In genomic region chr12:24633753-24634191, GRCm38 (mm10) we compare ENCODE assay signal across 8 mouse cellular contexts. TPM values are rescaled to one million over a fixed set of nuclear protein-coding genes. Genes with fewer than 3 reads are reported as not detected.
A peak's percentile ranks its signal among the peaks of the same experiment; 100 is the strongest.
DNase-seq lines count a peak whose midpoint lies in the region; ATAC-seq and TF ChIP-seq lines count a peak whose summit lies in the region.

No protein-coding gene starts in this region.

- no peaks in the 10 kb centered on the region for H3K27me3 ChIP-seq in G1E (ENCODE audit: insufficient read depth, low read length)
- H3K27me3 ChIP-seq in heart, embryonic 15.5 days: no peaks in the 10 kb centered on the region
- H3K27me3 ChIP-seq in thymus, adult 2 months (ENCODE audit: control insufficient read depth, insufficient read depth, low read length): no peaks in the 10 kb centered on the region
- no peaks in the 10 kb centered on the region for H3K27me3 ChIP-seq in hindbrain, embryonic 16.5 days (replicated peaks; ENCODE audit: control insufficient read depth, insufficient read depth, low read length)
- no peaks in the 10 kb centered on the region for H3K27me3 ChIP-seq in forebrain, embryonic 10.5 days (ENCODE audit: poor library complexity, severe bottlenecking)

- H3K4me2 ChIP-seq in heart, embryonic 15.5 days: no peak overlapping the region
- H3K4me2 ChIP-seq in hindbrain, embryonic 16.5 days (ENCODE audit: low read length): no peak overlapping the region

- H3K4me1 ChIP-seq in G1E (ENCODE audit: insufficient read depth, low read depth, low read length): peaks cover 56% of the 10 kb centered on the region
- H3K4me1 ChIP-seq in heart, embryonic 15.5 days (replicated peaks): peaks cover 17% of the 10 kb centered on the region
- H3K4me1 ChIP-seq in lung, adult 2 months (ENCODE audit: control insufficient read depth, insufficient read depth, low read length): no peaks in the 10 kb centered on the region
- H3K4me1 ChIP-seq in thymus, adult 2 months (replicated peaks; ENCODE audit: control insufficient read depth, insufficient read depth, low read length): peaks cover 2% of the 10 kb centered on the region; the same call in 1 of the 2 replicates
- no peaks in the 10 kb centered on the region for H3K4me1 ChIP-seq in hindbrain, embryonic 16.5 days (ENCODE audit: control insufficient read depth, insufficient read depth, low read depth, low read length)
- H3K4me1 ChIP-seq in forebrain, embryonic 10.5 days: no peaks in the 10 kb centered on the region

- H3K9ac ChIP-seq in heart, embryonic 15.5 days: no peak overlapping the region
- H3K9ac ChIP-seq in hindbrain, embryonic 16.5 days (ENCODE audit: low read depth, low read length): no peak overlapping the region

- no peak for TF ChIP-seq POLR2A in lung, adult 2 months (IDR thresholded peaks at IDR 0.05; ENCODE audit: borderline replicate concordance, extremely low read depth, low read depth, low read length)
- TF ChIP-seq POLR2A in thymus, adult 2 months (IDR thresholded peaks at IDR 0.05; ENCODE audit: control insufficient read depth, extremely low read depth, insufficient read depth, low read length, poor library complexity): no peak

- H3K4me3 ChIP-seq in G1E (ENCODE audit: low read depth, low read length): no peak overlapping the region
- no peak overlapping the region for H3K4me3 ChIP-seq in heart, embryonic 15.5 days
- no peak overlapping the region for H3K4me3 ChIP-seq in lung, adult 2 months (replicated peaks; ENCODE audit: extremely low read depth, low read depth, low read length)
- H3K4me3 ChIP-seq in thymus, adult 2 months (ENCODE audit: control insufficient read depth, insufficient read depth, low read length): no peak overlapping the region
- H3K4me3 ChIP-seq in hindbrain, embryonic 16.5 days (ENCODE audit: low read length): no peak overlapping the region
- no peak overlapping the region for H3K4me3 ChIP-seq in forebrain, embryonic 10.5 days

- peak overlapping the region; percentile 71 for H3K27ac ChIP-seq in heart, embryonic 15.5 days
- H3K27ac ChIP-seq in thymus, adult 2 months (ENCODE audit: control insufficient read depth, insufficient read depth, low read length): no peak overlapping the region
- H3K27ac ChIP-seq in hindbrain, embryonic 16.5 days (ENCODE audit: low read depth, low read length): no peak overlapping the region
- H3K27ac ChIP-seq in forebrain, embryonic 10.5 days: no peak overlapping the region

- no peaks in the 10 kb centered on the region for H3K36me3 ChIP-seq in G1E (replicated peaks)
- H3K36me3 ChIP-seq in heart, embryonic 15.5 days: no peaks in the 10 kb centered on the region
- H3K36me3 ChIP-seq in thymus, adult 2 months (ENCODE audit: control insufficient read depth, insufficient read depth, low read length): no peaks in the 10 kb centered on the region
- H3K36me3 ChIP-seq in hindbrain, embryonic 16.5 days (ENCODE audit: control insufficient read depth, insufficient read depth, low read length): no peaks in the 10 kb centered on the region
- no peaks in the 10 kb centered on the region for H3K36me3 ChIP-seq in forebrain, embryonic 10.5 days (replicated peaks)

- no peak for TF ChIP-seq CTCF in G1E (IDR thresholded peaks at IDR 0.05; ENCODE audit: low read depth, low read length)
- no peak for TF ChIP-seq CTCF in lung, adult 2 months (IDR thresholded peaks at IDR 0.05; ENCODE audit: insufficient read depth, low read length)
- TF ChIP-seq CTCF in thymus, adult 2 months (IDR thresholded peaks at IDR 0.05; ENCODE audit: borderline replicate concordance, control insufficient read depth, extremely low read depth, insufficient read depth, low read length, poor library complexity): no peak

- WGBS in heart, embryonic 15.5 days: 57% methylated on average over 1 of the region's 1 CpGs
- WGBS in lung, adult 2 months: 34% methylated on average over 1 of the region's 1 CpGs
- 20% methylated on average over 1 of the region's 1 CpGs for WGBS in thymus, adult 2 months
- 71% methylated on average over 1 of the region's 1 CpGs for WGBS in hindbrain, embryonic 16.5 days
- WGBS in forebrain, embryonic 10.5 days: 87% methylated on average over 1 of the region's 1 CpGs

- no peaks in the 10 kb centered on the region for H3K9me3 ChIP-seq in G1E (replicated peaks)
- no peaks in the 10 kb centered on the region for H3K9me3 ChIP-seq in heart, embryonic 15.5 days (replicated peaks)
- no peaks in the 10 kb centered on the region for H3K9me3 ChIP-seq in hindbrain, embryonic 16.5 days (ENCODE audit: control insufficient read depth, low read length)
- H3K9me3 ChIP-seq in forebrain, embryonic 10.5 days: no peaks in the 10 kb centered on the region

- peak; percentile 8 for DNase-seq in adrenal gland, postnatal 25 days
- no peak for DNase-seq in adrenal gland, adult 2 months
- no peak for DNase-seq in G1E (ENCODE audit: low spot score)
- DNase-seq in lung, adult 2 months: peak; percentile 20
- DNase-seq in thymus, adult 2 months: no peak
- no peak for DNase-seq in forebrain, embryonic 10.5 days (ENCODE audit: extremely low spot score, low spot score)

- peak; percentile 32; the same call in 1 of the 2 replicates for ATAC-seq in G1E (ENCODE audit: extremely low read depth, insufficient number of reproducible peaks, low FRiP score, poor library complexity, severe bottlenecking)
- 0 out of 2 replicates have a peak, but pooled peaks have one; percentile 25 for ATAC-seq in heart, embryonic 15.5 days (replicated peaks; ENCODE audit: insufficient number of reproducible peaks, insufficient read depth, low FRiP score, low read depth)
- no peak for ATAC-seq in hindbrain, embryonic 16.5 days

RNA-seq across cellular contexts. Expression of gene Klf11, which starts 17.3 kb away (rescaled TPM):
- total RNA-seq in adrenal gland, postnatal 25 days (2021): 9.8 and 14.8 TPM in 2 replicates
- total RNA-seq in adrenal gland, adult 2 months (2021): 10 to 100 TPM; 10.4 to 13.5 TPM
- polyA plus RNA-seq in adrenal gland, adult 2 months (2012; rRNA removed): 8.3 and 9.1 TPM in 2 replicates
- total RNA-seq in G1E (2014; fragmentation: Nextera tagmentation) (16.0 and 18.9 TPM in 2 replicates), G1E (2017) (7.0 and 7.5 TPM in 2 replicates)
- 17.4 and 19.2 TPM in 2 replicates for polyA plus RNA-seq in G1E (2012)
- 17.7 and 18.4 TPM in 2 replicates for polyA plus RNA-seq in heart, embryonic 15.5 days (2015; fragmentation: Nextera tagmentation; extraction: Ambion mirVana)
- 22.1 and 35.2 TPM in 2 replicates for polyA plus RNA-seq in lung, adult 2 months (2012; rRNA removed)
- 4.9 and 6.5 TPM in 2 replicates for polyA plus RNA-seq in thymus, adult 2 months (2012; rRNA removed)
- 14.9 and 15.5 TPM in 2 replicates for polyA plus RNA-seq in hindbrain, embryonic 16.5 days (2015; fragmentation: Nextera tagmentation; extraction: Ambion mirVana)
- 10.5 and 10.6 TPM in 2 replicates for polyA plus RNA-seq in forebrain, embryonic 10.5 days (2016; fragmentation: Nextera tagmentation; extraction: Ambion mirVana)

RNA-seq across cellular contexts. Expression of gene Cys1, which starts 47.8 kb away (rescaled TPM):
- 2.5 and 5.0 TPM in 2 replicates for total RNA-seq in adrenal gland, postnatal 25 days (2021)
- total RNA-seq in adrenal gland, adult 2 months (2021): 1 to 10 TPM; 2.4 to 4.5 TPM
- polyA plus RNA-seq in adrenal gland, adult 2 months (2012; rRNA removed): 5.6 and 6.0 TPM in 2 replicates
- total RNA-seq in G1E (2014; fragmentation: Nextera tagmentation) (1.2 TPM in 1 of 2 replicates, not detected in the other), G1E (2017) (0.12 TPM in 1 of 2 replicates, not detected in the other)
- polyA plus RNA-seq in G1E (2012): not detected in 2 replicates
- 1.4 TPM in 2 replicates for polyA plus RNA-seq in heart, embryonic 15.5 days (2015; fragmentation: Nextera tagmentation; extraction: Ambion mirVana)
- polyA plus RNA-seq in lung, adult 2 months (2012; rRNA removed): 16.7 and 22.5 TPM in 2 replicates
- polyA plus RNA-seq in thymus, adult 2 months (2012; rRNA removed): 1.6 and 3.4 TPM in 2 replicates
- 1.5 and 1.6 TPM in 2 replicates for polyA plus RNA-seq in hindbrain, embryonic 16.5 days (2015; fragmentation: Nextera tagmentation; extraction: Ambion mirVana)
- 0.40 and 0.79 TPM in 2 replicates for polyA plus RNA-seq in forebrain, embryonic 10.5 days (2016; fragmentation: Nextera tagmentation; extraction: Ambion mirVana)

Comparison
In these comparisons a context has a peak if more than half of its experiments do, and no peak if none do; other contexts are left out.
1. DNase-seq: peak in adrenal gland, postnatal 25 days (single experiment) and lung, adult 2 months (single experiment); none in adrenal gland, adult 2 months (single experiment), G1E (single experiment), thymus, adult 2 months (single experiment) and forebrain, embryonic 10.5 days (single experiment).